Mouse (Mus musculus) midbrain, embryonic 13.5 days (tissue): ENCODE measurements at regions not wholly inside any gene's neighbourhood (a gene's known extent, or its start where the extent isn't known, plus 50 kb on each side); places are given as distances from the start of the nearest gene placed in this dataset.
A peak's percentile ranks its signal among the peaks of the same experiment; 100 is the strongest.

ENCODE experiments used
- ATAC-seq: fragments of 200-750 bp; cut with Nextera tagmentation; 2 replicates; pipeline ENCODE4 v1.8.0; 2017; ENCODE audit warnings: mild to moderate bottlenecking, moderate TSS enrichment, moderate library complexity
- H3K27ac ChIP-seq: fragments of 300-500 bp; sonication (generic); 2 replicates; pipeline ENCODE4 v1.5.1; 2015; ENCODE audit warnings: inconsistent platforms, mild to moderate bottlenecking, moderate library complexity
- H3K27me3 ChIP-seq: fragments of 300-500 bp; sonication (generic); 2 replicates; pipeline ENCODE4 v1.6.1; 2015; ENCODE audit warnings: mild to moderate bottlenecking, inconsistent platforms
- H3K36me3 ChIP-seq: fragments of 300-500 bp; sonication (generic); 2 replicates; pipeline ENCODE4 v1.6.1; 2015; ENCODE audit warnings: mild to moderate bottlenecking, inconsistent platforms
- H3K4me1 ChIP-seq: fragments of 300-500 bp; sonication (generic); replicated peaks from 2 replicates; pipeline ENCODE4 v1.6.1; 2015; ENCODE audit warnings: inconsistent platforms
- H3K4me2 ChIP-seq: fragments of 300-500 bp; sonication (generic); replicated peaks from 2 replicates; pipeline ENCODE4 v1.6.1; 2015; ENCODE audit warnings: moderate library complexity, mild to moderate bottlenecking, inconsistent platforms
- H3K4me3 ChIP-seq: fragments of 300-500 bp; sonication (generic); replicated peaks from 2 replicates; pipeline ENCODE4 v1.5.1; 2015; ENCODE audit warnings: mild to moderate bottlenecking, inconsistent platforms
- H3K9ac ChIP-seq: fragments of 300-500 bp; sonication (generic); replicated peaks from 2 replicates; pipeline ENCODE4 v1.6.1; 2015; ENCODE audit warnings: mild to moderate bottlenecking, inconsistent platforms
- H3K9me3 ChIP-seq: fragments of 300-500 bp; sonication (generic); 2 replicates; pipeline ENCODE4 v1.6.1; 2016; ENCODE audit warnings: mild to moderate bottlenecking, inconsistent platforms
- WGBS: fragments of 180-500 bp; shearing (Covaris S2); methylation state at CpG from one replicate; pipeline ENCODE4 v1.1.7; 2015; 5-methylcytosine and 5-hydroxymethylcytosine counted together

- no peak overlapping the region for H3K9ac ChIP-seq
- no peaks in the 10 kb centered on the region for H3K27me3 ChIP-seq
- H3K4me2 ChIP-seq = no peak overlapping the region
- no peak overlapping the region for H3K27ac ChIP-seq
- no peaks in the 10 kb centered on the region for H3K4me1 ChIP-seq
- no peak overlapping the region for H3K4me3 ChIP-seq
- no peaks in the 10 kb centered on the region for H3K36me3 ChIP-seq
- ATAC-seq = no peak
- WGBS = 90% methylated on average over 5 of the region's 5 CpGs
- H3K9me3 ChIP-seq = no peaks in the 10 kb centered on the region
Observed at GRCm38 (mm10) chr10:21218431-21218830, 57.6 kb upstream of the Myb start.

GRCm38 (mm10) chr10:21220795-21221194 lies 60.0 kb upstream of the Myb start:
- H3K4me1 ChIP-seq = no peaks in the 10 kb centered on the region
- no peak overlapping the region for H3K4me3 ChIP-seq
- ATAC-seq = no peak
- H3K36me3 ChIP-seq = no peaks in the 10 kb centered on the region
- 94% methylated on average over 3 of the region's 3 CpGs for WGBS
- peaks cover 3% of the 10 kb centered on the region; the same call in 1 of the 2 replicates for H3K9me3 ChIP-seq
- H3K9ac ChIP-seq = no peak overlapping the region
- no peaks in the 10 kb centered on the region for H3K27me3 ChIP-seq
- no peak overlapping the region for H3K4me2 ChIP-seq
- no peak overlapping the region for H3K27ac ChIP-seq

GRCm38 (mm10) chr10:21221290-21221926 lies 60.6 kb upstream of the Myb start:
- Histone ChIP-seq H3K9ac (no peak overlapping the region), H3K4me1 (no peaks in the 10 kb centered on the region), H3K36me3 (no peaks in the 10 kb centered on the region), H3K4me2 (no peak overlapping the region), H3K27ac (no peak overlapping the region), H3K4me3 (no peak overlapping the region), H3K9me3 (peaks cover 3% of the 10 kb centered on the region; the same call in 1 of the 2 replicates), H3K27me3 (no peaks in the 10 kb centered on the region)
- ATAC-seq = no peak
- 93% methylated on average over 4 of the region's 4 CpGs for WGBS

GRCm38 (mm10) chr10:21222104-21223034 lies 61.6 kb upstream of the Myb start:
- ATAC-seq = no peak
- H3K4me2 ChIP-seq = no peak overlapping the region
- no peaks in the 10 kb centered on the region for H3K27me3 ChIP-seq
- WGBS = 78% methylated on average over 9 of the region's 9 CpGs
- H3K4me1 ChIP-seq = no peaks in the 10 kb centered on the region
- H3K9ac ChIP-seq = no peak overlapping the region
- H3K27ac ChIP-seq = no peak overlapping the region
- H3K9me3 ChIP-seq = peaks cover 3% of the 10 kb centered on the region; the same call in 1 of the 2 replicates
- no peak overlapping the region for H3K4me3 ChIP-seq
- no peaks in the 10 kb centered on the region for H3K36me3 ChIP-seq

- WGBS = 88% methylated on average over 8 of the region's 8 CpGs
Observed at GRCm38 (mm10) chr10:21223104-21223910, 62.5 kb upstream of the Myb start.

GRCm38 (mm10) chr10:21224229-21224628 lies 63.4 kb upstream of the Myb start:
- Histone ChIP-seq H3K27ac (no peak overlapping the region), H3K4me2 (no peak overlapping the region), H3K27me3 (no peaks in the 10 kb centered on the region), H3K4me1 (no peaks in the 10 kb centered on the region), H3K9ac (no peak overlapping the region), H3K4me3 (no peak overlapping the region), H3K9me3 (peaks cover 3% of the 10 kb centered on the region; the same call in 1 of the 2 replicates), H3K36me3 (no peaks in the 10 kb centered on the region)
- WGBS = 90% methylated on average over 5 of the region's 5 CpGs
- no peak for ATAC-seq

More at GRCm38 (mm10) chr10:21223104-21223910, 62.5 kb upstream of the Myb start:
- no peak overlapping the region for H3K9ac ChIP-seq
- H3K9me3 ChIP-seq = peaks cover 3% of the 10 kb centered on the region; the same call in 1 of the 2 replicates
- no peak overlapping the region for H3K4me2 ChIP-seq
- no peaks in the 10 kb centered on the region for H3K27me3 ChIP-seq
- H3K4me3 ChIP-seq = no peak overlapping the region
- no peaks in the 10 kb centered on the region for H3K36me3 ChIP-seq
- no peak for ATAC-seq
- no peaks in the 10 kb centered on the region for H3K4me1 ChIP-seq
- H3K27ac ChIP-seq = no peak overlapping the region

- WGBS = 90% methylated on average over 7 of the region's 7 CpGs
- no peak overlapping the region for H3K4me2 ChIP-seq
- no peaks in the 10 kb centered on the region for H3K4me1 ChIP-seq
- H3K9ac ChIP-seq = no peak overlapping the region
- H3K27ac ChIP-seq = no peak overlapping the region
- H3K4me3 ChIP-seq = no peak overlapping the region
- ATAC-seq = no peak
- H3K36me3 ChIP-seq = no peaks in the 10 kb centered on the region
- H3K9me3 ChIP-seq = peaks cover 3% of the 10 kb centered on the region; the same call in 1 of the 2 replicates
- no peaks in the 10 kb centered on the region for H3K27me3 ChIP-seq
Observed at GRCm38 (mm10) chr10:21226210-21226609, 65.4 kb upstream of the Myb start.

- Histone ChIP-seq H3K9ac (no peak overlapping the region), H3K4me1 (no peaks in the 10 kb centered on the region), H3K36me3 (no peaks in the 10 kb centered on the region), H3K27ac (no peak overlapping the region), H3K9me3 (peaks cover 3% of the 10 kb centered on the region; the same call in 1 of the 2 replicates), H3K4me3 (no peak overlapping the region), H3K4me2 (no peak overlapping the region), H3K27me3 (no peaks in the 10 kb centered on the region)
- WGBS = 89% methylated on average over 9 of the region's 9 CpGs
- no peak for ATAC-seq
Observed at GRCm38 (mm10) chr10:21227764-21228163, 67.0 kb upstream of the Myb start.

- Histone ChIP-seq H3K4me3 (no peak overlapping the region), H3K27me3 (no peaks in the 10 kb centered on the region), H3K4me2 (no peak overlapping the region), H3K36me3 (no peaks in the 10 kb centered on the region), H3K27ac (no peak overlapping the region), H3K4me1 (no peaks in the 10 kb centered on the region), H3K9me3 (peaks cover 3% of the 10 kb centered on the region; the same call in 1 of the 2 replicates), H3K9ac (no peak overlapping the region)
- 66% methylated on average over 7 of the region's 7 CpGs for WGBS
- 0 out of 2 replicates have a peak, but pooled peaks have one; percentile 34 for ATAC-seq
Observed at GRCm38 (mm10) chr10:21228557-21228956, 67.2 kb upstream of the Hbs1l start.

GRCm38 (mm10) chr10:21235172-21235571 lies 60.6 kb upstream of the Hbs1l start:
- H3K4me3 ChIP-seq = no peak overlapping the region
- WGBS = 79% methylated on average over 1 of the region's 1 CpGs
- no peak overlapping the region for H3K9ac ChIP-seq
- no peak for ATAC-seq
- no peak overlapping the region for H3K27ac ChIP-seq
- no peaks in the 10 kb centered on the region for H3K36me3 ChIP-seq
- no peaks in the 10 kb centered on the region for H3K27me3 ChIP-seq
- H3K9me3 ChIP-seq = no peaks in the 10 kb centered on the region
- peaks cover 4% of the 10 kb centered on the region; the same call in 1 of the 2 replicates for H3K4me1 ChIP-seq
- H3K4me2 ChIP-seq = no peak overlapping the region

- Histone ChIP-seq H3K27ac (no peak overlapping the region), H3K4me2 (no peak overlapping the region), H3K9ac (no peak overlapping the region), H3K27me3 (no peaks in the 10 kb centered on the region), H3K4me3 (no peak overlapping the region), H3K4me1 (peaks cover 4% of the 10 kb centered on the region; the same call in 1 of the 2 replicates), H3K36me3 (no peaks in the 10 kb centered on the region), H3K9me3 (no peaks in the 10 kb centered on the region)
- peak; percentile 71; the same call in 1 of the 2 replicates for ATAC-seq
- WGBS = 33% methylated on average over 1 of the region's 1 CpGs
Observed at GRCm38 (mm10) chr10:21237000-21237399, 58.8 kb upstream of the Hbs1l start.
